Mouse (Mus musculus) heart, postnatal 25 days (tissue): ENCODE data around the gene Bckdha. TPM values are rescaled to one million over a fixed set of nuclear protein-coding genes. Genes with fewer than 3 reads are reported as not detected.

Source experiments
- DNase-seq: peaks from one replicate; pipeline ENCODE4 v3.0.0; 2022; ENCODE audit warnings: low spot score
- intact Hi-C: fragments of 180-260 bp; cut with DNase I; formaldehyde crosslinking; loops from one replicate; pipeline ENCODE4 v1.15.1; 2025
- total RNA-seq, 2 experiments: library from RNA; stranded (reverse); gene quantifications; 2 replicates each; pipeline ENCODE4 v1.2.3; 2021

Gene Bckdha
- total RNA-seq, 2 experiments from 2014 or later: 184 to 199 TPM

DNA sequence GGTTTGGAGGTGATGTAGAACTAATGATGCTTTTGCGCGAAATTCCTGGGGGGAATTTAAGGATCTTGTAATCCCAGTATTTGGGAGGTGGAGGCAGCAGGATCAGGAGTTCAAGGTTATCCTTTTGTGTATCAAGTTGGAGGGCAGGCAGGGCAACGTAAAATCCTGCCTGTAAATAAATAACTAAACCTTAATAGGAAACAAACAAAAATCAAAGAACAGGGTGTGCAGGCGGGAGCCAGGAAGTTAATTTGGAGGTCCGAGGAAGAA lies 39.1 kb downstream of the Bckdha start:
- intact Hi-C loops: no loop called here
- DNase-seq: no peak

DNA sequence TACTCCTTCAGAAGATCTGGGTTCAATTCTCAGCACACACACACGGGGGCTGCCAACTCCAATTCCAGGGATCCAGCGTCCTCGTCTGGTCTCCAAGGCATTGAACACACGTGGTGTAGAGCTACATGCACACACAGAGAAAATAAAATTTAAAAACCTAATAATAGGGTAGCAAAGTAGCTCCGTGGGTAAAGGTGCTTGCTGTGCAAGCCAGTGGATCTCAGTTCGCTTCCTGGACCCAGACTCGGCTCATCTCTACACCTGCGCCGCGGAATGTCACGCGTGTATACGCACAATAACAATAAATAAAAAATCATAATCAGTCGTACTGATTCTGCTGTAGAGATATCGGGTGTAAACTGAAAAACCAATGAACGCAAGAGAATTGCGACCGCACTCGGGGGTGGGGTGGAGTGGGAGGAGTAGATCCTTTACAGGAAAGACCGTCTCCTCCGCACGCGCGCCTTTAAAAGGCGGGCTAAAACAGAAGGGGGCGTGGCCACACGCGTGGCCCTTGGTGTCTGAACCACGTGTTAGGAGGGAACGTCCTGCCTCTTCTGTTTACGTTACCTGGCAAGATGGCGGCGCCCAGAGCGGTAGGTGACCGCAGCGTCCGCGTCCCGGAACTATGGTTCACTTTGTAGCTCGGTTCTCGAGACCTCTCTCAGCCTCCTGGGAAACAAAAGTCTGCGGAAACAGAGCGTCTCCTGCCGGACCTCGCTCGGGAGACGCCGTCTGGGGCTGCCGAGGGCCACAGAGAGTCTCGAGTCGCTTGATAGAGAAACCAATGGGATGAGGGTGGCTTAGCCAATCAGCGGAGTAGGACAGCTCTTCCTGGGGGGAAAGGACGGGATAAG lies 39.7 kb downstream of the Bckdha start, which contains the start of gene Dmac2:
Gene Dmac2, plus strand, starts transcription at position 550 of the 857 bp plus-strand sequence.
- DNase-seq: peak; percentile 86
- intact Hi-C loops: no loop called here

DNA sequence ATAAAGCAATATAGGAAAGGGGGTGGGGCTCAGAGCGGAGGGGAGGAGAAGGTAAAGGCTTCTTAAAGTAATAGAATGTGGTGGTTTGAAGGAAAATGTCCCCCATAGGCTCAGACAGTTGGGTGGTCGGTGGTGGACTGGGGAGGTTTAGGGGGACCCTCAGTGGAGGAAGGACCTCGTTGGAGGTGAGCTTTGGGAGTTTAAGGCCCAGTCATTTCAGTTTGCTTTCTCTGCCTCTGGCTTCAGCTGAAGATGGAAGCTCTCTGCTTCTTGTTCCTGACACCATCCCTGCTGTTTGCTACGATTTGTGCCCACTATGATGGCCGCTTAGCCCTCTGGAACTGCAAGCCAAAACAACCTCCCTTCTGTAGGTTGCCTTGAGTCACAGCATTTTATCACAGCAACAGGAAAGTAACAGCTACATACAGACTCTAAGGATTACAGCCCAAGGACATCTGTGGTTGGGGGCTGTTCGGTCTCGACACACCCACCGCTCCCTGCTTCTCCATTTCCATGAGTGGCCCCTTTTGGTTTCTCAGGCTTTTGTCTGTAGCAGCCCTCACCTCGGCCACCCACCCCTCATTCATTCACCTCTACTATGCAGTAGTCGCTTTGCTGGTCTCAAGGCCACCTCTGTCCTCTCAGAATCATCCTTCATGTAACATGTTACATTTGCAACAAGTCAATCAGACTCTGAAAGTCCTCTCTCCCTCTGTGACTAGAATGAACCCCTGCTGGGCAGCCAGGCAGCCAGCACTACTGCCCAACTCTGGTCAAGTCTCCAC lies 41.2 kb downstream of the Bckdha start:
- intact Hi-C loops: no loop called here
- DNase-seq: no peak

GRCm38 (mm10) chr7:25615706-25616011 lies 43.1 kb downstream of the Bckdha start, which contains the start of gene Erich4:
Gene Erich4 (minus strand): TSS chr7:25615892.
- DNase-seq: no peak
- intact Hi-C loops: no loop called here

GRCm38 (mm10) chr7:25614831-25615705 lies 43.7 kb downstream of the Bckdha start:
- no peak for DNase-seq
- intact Hi-C loops: no loop called here

DNA sequence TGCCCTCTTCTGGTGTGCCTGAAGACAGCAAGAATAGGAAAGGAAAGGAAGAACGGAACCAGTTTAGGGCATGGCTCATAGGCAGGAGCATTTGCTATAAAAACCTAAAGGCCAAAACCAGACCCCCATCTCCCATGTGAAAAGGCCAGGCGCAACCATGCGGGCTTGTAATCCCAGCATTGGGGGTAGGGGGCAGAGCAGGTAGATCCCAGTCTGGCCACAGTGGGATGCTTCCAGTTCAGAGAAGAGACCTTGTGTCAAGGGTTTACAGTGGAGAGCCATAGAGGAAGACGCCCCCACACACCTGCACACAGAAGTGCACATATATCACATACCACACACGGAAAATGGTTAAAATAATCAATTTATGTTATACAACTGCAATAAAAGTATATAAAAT lies 44.7 kb downstream of the Bckdha start:
- intact Hi-C loops: no loop called here

GRCm38 (mm10) chr7:25611501-25611900 lies 47.3 kb downstream of the Bckdha start:
- no peak for DNase-seq
- intact Hi-C loops: no loop called here

More for the DNA sequence above, 44.7 kb downstream of the Bckdha start:
- no peak for DNase-seq

DNA sequence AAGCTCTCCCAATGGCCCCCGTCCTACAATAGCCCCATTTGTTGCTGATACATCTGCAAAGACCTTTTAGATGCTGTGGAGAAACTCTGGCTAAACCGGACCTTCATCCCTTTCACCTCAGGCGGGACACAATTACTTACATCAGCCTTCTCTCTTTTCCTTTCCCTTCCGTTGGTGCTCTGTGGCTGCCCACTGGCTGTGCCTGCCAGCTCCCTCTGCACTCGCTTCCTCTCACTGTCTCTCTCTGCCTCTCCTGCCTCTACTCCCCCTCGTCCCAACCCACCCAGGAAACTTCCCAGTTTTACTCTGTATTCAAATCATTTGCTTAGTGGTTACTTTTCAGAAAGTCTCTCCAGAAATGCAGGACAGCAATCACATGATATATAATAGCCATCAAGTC lies 48.7 kb downstream of the Bckdha start:
- DNase-seq: no peak
- intact Hi-C loops: no loop called here

- DNase-seq: no peak
- intact Hi-C loops: no loop called here
Measured at GRCm38 (mm10) chr7:25607196-25607595, 51.6 kb downstream of the Bckdha start.

GRCm38 (mm10) chr7:25606625-25607063 lies 52.1 kb downstream of the Bckdha start:
- intact Hi-C loops: no loop called here

DNA sequence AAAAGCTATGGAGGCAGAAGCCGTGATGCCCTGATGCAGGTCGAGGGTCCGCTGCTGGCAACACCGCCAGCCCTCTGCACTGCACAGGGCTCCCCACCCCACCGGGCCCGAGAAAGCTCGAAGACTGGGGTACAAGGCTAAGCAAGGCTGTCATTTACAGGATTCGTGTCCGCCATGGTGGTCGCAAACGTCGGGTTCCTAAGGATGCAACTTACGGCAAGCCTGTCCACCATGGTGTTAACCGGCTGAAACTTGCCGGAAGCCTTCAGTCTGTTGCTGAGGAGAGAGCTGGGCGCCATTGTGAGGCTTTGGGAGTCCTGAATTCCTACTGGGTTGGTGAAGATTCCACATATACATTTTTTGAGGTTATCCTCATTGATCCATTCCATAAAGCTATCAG lies 57.4 kb downstream of the Bckdha start:
- no peak for DNase-seq
- intact Hi-C loops: no loop called here

More at GRCm38 (mm10) chr7:25606625-25607063, 52.1 kb downstream of the Bckdha start:
- DNase-seq: no peak

GRCm38 (mm10) chr7:25600666-25601065 lies 58.1 kb downstream of the Bckdha start:
- intact Hi-C loops: no loop called here
- no peak for DNase-seq

DNA sequence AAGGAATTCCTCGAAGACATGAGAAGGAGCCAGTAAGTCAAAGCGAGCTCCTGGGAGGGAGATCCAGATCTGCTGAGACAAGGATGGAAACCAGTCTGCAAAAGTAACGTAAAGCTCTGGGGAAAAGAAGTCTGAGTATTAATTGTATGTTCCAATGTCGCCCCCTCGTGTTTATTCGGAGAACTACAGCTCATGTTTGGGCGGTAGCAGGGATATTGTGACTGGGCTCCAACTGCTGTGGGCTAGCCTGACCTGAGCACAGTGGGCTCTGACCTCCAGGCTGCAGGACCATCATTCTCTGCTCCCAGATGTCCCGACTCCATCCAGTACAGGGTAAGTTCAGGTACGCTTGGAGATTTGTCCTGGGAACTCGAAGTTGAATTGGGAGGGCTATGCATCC lies 59.1 kb downstream of the Bckdha start:
- no peak for DNase-seq
- intact Hi-C loops: loop anchor here (5.0 kb wide), 1 partner anchor 172 kb away; no protein-coding TSS in a partner anchor

- intact Hi-C loops: no loop called here
Measured at GRCm38 (mm10) chr7:25593859-25594258, 64.9 kb downstream of the Bckdha start.

GRCm38 (mm10) chr7:25591226-25591625 lies 67.6 kb downstream of the Bckdha start:
- intact Hi-C loops: no loop called here
- no peak for DNase-seq

More at GRCm38 (mm10) chr7:25593859-25594258, 64.9 kb downstream of the Bckdha start:
- DNase-seq: no peak

DNA sequence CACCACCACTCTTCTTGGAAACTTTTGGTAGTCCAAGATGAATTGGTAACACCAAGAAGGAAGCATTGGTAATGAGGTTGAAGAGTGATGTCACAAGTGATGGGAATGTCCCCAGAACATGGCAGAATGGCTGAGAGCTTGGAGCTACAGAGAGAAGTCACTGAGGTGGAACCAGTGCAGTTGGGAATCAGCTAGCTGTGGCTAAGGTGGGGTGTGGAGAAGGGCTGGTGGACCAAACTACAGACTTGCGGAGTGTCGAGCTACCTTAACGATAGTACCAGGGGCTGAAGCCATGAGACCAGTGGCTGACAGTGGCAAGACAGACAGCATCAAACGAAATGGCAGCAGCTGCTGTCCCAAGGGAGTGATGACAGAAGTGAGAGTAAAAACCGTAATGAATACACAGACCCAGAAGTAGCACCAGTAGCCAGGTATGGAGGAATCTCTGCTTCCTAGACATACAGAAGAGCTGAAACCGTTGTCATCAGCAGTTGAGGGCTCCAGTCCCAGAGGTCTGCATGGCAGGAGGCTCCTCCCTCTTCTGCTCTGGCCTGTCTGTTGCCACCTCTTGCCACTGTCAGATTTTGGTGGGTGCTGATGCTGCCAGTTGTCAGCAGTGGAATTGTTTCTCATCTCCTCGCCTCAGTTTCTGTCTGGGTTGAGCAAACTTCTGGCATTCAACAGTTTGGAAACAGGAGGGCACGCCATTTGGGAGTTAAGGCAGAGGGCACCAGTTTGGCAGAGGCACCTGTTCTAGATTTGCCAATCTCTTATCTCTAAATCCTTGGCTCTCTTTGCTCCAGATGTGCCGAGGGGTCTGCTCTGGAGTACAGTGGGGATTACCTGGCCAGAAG lies 73.2 kb downstream of the Bckdha start:
- intact Hi-C loops: no loop called here

DNA sequence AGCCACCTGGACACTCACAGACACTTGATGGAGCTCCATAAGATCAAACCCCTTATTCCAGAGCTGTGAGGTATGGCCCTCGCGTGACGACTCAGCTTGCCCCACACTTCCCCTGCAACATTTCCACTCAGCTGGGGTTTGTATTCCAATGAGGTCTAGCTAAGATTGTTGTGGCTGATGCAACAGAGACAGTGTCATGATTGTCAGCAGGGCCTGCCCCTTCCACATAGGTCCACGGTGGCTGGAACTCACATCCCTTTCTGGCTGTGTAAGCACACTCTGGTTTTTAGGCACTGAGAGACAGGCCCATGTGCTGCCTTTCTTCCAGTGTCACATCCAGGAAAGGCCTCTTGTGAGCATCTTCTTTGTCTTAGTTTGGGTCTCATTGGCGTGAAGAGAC lies 74.1 kb downstream of the Bckdha start:
- intact Hi-C loops: no loop called here
- DNase-seq: no peak

More for the DNA sequence above, 73.2 kb downstream of the Bckdha start:
- no peak for DNase-seq

GRCm38 (mm10) chr7:25582301-25582810 lies 76.4 kb downstream of the Bckdha start:
- DNase-seq: no peak

More at GRCm38 (mm10) chr7:25582301-25582810, 76.4 kb downstream of the Bckdha start:
- intact Hi-C loops: no loop called here
